Mouse (Mus musculus): ENCODE data around the gene Miga1.

The Miga1 gene

GRCm38 (mm10) chr3:152284759-152285158, 55.4 kb downstream of the Miga1 start:
- DNase-seq (ENCODE audit: low spot score): no peak

DNA sequence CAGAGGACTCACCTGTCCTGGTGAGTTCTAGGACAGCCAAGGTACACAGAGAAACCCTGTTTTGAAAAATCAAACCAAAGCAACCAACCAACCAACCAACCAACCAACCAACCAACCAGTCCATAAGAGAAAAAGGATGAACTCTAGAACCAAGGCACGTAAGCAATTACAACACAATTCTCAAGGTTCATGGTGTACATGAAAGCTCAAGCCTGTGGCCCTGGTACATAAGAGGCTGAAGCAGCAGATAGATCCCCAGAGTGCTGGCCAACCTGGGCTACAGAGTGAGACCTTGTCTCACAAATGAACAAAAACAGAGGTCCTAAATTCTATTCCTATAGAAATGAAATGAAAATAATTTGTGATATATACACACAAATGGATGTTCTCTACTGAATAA, 55.9 kb downstream of the Miga1 start:
- no peak for DNase-seq (ENCODE audit: low spot score)

DNA sequence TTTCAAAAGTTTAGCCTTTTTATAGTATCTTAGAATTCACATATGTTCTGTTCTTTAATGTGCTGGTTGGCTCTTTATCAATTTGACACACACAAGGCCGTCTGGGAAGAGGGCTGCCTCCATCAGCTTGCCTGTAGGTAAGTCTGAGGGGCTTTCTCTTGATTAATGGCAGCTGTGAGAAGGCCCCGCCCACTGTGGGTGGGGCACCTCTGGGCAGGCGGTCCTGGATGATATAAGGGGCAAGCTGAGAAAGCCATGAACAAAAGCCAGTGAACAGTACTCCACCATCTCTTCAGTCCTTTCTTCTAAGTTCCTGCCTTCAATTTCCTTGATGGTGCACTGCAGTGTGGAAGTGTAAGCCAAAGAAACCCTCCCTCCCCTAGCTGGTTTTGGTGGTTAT, 58.1 kb downstream of the Miga1 start:
- DNase-seq (ENCODE audit: low spot score): no peak

DNA sequence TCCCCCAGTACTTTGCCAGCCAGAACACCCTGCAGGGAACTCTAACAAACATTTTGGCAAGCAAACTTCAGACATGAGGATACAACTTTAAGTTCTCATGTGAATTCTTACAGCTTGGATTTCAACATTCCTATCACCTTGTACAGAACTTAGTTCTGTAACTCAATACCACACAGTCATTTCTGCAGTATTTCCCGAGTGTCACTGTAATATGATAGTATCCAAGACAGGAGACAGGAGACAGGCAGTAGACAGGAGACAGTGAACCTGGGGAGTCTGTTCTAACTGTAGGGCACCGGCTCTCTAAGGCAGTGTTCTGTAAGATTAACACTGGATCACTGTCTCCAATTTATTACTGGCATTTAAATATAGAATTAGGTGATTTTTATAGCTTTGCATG, 61.8 kb downstream of the Miga1 start:
- no peak for DNase-seq (ENCODE audit: low spot score)

GRCm38 (mm10) chr3:152277912-152278311, 62.3 kb downstream of the Miga1 start:
- no peak for DNase-seq (ENCODE audit: low spot score)

GRCm38 (mm10) chr3:152276935-152277334, 63.3 kb downstream of the Miga1 start:
- no peak for DNase-seq (ENCODE audit: low spot score)

DNA sequence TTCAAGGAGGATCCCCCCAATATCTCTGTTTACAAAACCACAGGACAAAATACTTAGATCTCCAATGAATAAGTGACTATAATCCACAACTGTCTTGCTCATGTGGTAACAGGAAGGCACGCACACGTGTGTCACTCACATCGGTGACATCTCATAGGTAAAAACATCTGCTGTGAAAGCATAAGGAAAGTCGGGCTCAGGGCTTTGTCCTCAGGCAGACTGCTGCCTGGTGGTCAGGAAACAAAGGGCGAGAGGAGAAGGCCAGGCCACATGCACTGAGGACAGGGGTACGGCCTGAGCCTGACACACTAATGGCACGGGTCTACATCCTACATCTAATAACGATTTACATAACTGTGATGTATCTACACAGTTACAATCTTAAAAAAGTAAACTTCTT, 65.2 kb downstream of the Miga1 start:
- DNase-seq (ENCODE audit: low spot score): no peak

- DNase-seq (ENCODE audit: low spot score): no peak
Measured at GRCm38 (mm10) chr3:152272974-152273685, 67.1 kb downstream of the Miga1 start.

DNA sequence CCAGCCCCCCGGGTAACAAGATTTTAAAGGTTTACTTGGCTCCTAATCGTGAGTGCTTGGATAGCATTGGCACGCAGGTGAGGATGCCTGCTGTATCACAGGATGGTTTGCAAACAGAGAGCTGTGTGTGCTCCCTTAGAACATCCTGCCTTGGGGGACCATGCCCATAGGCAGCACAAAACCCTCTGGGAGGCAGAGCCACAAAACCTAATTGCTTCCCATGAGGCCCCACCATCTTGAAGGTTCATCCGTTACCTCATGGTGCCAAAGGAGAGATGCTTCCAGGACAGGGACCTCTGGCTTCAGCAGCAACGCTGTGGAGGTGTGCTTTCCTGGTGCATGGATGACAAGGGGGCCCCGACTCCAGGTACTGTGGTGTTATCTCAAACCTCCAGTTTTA, 68.3 kb downstream of the Miga1 start:
- DNase-seq (ENCODE audit: low spot score): no peak

DNA sequence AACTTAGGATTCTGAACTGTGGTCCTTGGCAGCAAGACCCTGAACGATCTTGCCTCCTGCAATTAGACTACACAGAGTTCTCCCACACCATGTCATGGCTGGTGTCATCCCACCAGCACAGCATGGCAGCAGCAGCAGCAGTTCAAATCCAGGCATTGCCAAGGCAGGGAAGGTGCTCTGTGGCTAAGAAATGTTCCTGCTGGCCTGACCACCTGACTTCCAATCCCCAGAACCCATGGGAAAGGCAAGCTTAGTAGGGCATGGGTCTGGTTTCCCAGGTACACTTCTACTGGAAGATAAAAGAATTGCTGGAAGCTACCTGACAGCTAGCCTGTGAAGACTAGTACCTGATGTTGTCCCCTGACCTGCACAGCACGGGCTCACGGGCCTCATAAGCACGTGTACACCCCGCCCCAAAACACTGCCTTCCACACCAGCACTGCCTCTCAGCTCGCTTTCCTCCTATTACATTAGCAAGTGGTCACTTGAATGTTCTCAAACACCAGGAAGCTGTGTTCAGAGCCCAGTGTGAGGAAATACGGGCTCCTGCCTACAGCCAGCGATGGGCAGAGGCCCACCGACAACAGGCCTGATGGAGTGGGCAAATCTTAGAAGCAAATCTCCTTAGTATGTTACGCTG, 69.0 kb downstream of the Miga1 start:
- no peak for DNase-seq (ENCODE audit: low spot score)

DNA sequence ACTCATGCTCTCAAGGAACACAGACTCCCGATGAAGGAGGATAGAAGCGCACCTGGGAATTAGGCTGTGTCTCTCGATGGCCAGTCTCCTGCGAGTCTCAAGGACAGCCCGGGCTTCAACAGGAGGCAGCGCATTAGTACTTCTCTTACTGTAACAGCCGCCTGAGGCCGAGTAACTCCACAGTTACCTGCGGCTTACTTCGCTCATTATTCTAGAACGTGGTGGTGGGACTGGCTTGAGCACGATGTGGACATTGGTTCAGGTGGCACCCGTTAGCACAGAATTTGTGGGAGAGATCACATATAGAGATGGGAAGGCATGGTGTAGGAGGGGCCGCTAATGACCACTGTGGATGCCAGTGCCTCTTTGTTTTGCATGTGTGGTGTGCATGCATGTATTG, 72.1 kb downstream of the Miga1 start:
- DNase-seq (ENCODE audit: low spot score): no peak

GRCm38 (mm10) chr3:152266036-152266421, 74.2 kb downstream of the Miga1 start, which contains the start of gene Nexn:
Gene Nexn, minus strand, starts transcription at chr3:152266350.
- no peak for DNase-seq (ENCODE audit: low spot score)

DNA sequence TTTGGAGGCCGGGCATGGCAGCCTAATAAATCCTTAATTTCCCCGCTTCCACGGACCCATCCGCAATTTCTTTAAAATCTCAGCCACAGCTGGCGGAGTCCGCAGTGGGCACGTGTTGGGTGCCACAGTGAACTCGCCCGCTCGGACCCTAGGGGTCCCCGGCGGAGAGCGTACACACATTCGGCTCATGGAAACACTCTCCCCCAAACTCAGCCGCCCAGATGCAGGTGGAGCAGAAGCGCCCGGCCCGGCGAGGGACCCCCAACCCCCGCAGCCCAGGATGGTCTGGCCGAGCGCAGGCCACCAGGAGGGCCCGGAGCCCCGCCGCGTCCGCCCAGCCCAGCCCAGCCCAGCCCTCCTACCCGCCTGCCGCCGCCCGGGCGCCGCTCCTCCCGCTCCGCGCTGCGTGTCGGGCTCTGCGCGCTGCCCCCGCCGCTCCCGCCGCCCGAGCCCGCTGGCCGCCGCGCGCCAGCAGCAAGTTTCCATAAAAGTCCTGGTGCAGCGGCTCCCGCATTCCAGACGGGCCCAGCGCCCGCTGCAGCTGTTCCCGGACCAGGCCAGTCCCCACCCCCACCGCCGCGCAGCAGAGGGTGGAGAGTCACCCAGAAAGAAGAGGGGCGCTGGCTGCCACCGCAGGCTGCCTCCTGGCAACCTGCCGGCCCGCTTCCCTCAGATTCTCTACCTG, 74.7 kb downstream of the Miga1 start:
- peak; percentile 40 for DNase-seq (ENCODE audit: low spot score)

DNA sequence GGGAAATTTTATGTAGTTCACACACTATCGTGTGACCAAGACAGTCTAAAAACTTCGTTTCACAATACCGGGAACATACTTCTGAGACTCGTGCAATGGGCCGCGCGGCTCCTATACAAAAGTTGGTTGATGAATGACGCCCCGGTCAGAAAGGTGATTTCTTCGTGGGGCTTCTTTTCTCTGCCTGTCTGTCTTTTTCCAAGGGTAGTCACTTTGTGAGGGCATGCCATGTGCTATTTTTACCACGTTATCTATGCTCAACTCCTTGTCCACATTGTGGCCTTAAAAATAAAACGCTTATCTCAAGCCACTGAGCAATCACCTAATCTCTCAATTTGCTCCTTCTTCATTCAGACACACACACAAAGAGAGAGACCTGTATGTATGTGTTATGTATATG, 75.4 kb downstream of the Miga1 start:
- DNase-seq (ENCODE audit: low spot score): no peak

- DNase-seq (ENCODE audit: low spot score): no peak
Measured at GRCm38 (mm10) chr3:152264374-152264773, 75.8 kb downstream of the Miga1 start.

DNA sequence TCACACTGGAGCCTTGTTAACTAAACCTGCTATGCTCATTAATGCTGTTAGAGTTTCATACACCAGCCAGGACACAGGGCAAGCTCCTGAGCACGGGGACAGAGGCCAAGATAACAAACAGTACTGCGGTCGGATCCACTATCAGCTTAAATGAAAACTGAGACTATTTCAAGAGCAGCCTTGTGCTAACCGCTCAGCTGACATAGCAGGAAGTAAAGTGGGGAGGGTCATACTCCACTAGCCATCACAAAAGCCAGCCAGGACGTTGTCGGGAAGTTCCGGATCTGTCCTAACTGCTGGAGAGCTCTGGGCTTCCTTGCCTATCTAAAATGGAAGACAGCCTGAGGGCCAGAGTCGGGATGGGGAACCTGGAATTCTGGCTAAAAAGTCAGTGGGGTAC, 78.3 kb downstream of the Miga1 start:
- no peak for DNase-seq (ENCODE audit: low spot score)

DNA sequence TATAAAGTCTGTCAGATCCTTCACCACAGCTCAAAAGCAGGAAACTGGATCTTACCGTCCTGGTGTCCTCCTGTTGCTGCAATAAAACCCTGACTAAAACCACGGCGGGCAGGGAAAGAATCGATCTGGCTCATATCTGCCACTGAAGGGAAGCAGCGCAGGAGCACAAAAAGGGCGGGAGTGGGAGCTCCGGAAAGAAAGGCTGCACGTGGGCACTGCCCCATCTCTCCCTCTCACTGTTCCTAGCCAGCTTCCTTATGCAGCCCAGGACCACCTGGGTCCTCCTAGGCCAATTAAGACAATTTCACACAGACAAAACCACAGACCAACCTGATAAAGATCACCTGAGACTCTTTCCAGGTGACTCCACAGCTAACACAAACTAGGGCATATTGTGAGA, 78.8 kb downstream of the Miga1 start:
- no peak for DNase-seq (ENCODE audit: low spot score)

DNA sequence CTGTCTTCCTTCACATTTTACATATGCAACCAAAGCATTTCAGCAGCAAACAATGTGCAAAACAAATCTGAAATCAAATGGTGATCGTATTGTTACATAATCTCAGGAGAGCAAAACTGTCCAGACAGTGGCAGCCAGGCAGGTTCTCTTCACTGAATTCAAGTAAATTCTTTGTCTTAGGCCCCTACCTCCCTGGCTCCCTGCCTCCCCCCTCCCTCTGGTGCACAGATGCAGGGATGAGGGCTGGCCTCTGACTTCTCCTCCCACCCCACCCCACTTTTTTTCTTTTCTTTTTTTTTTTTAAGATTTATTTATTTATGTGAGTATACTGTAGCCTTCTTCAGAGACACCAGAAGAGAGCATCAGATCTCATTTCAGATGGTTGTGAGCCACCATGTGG, 79.8 kb downstream of the Miga1 start:
- no peak for DNase-seq (ENCODE audit: low spot score)

DNA sequence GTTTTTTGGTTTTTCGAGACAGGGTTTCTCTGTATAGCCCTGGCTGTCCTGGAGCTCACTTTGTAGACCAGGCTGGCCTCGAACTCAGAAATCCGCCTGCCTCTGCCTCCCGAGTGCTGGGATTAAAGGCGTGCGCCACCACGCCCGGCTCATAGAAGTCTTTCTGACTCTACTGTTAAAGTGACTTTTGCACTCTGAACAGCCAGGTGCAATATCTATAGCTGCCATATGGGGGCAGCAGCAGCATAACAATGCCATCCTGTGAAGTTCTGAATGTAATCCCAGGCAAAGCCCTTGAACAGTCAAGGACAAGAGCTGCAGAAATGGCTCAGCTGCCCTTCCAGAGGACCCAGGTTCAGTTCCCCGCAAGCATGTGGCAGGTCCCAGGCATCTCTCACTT, 80.8 kb downstream of the Miga1 start:
- DNase-seq (ENCODE audit: low spot score): peak; percentile 75

DNA sequence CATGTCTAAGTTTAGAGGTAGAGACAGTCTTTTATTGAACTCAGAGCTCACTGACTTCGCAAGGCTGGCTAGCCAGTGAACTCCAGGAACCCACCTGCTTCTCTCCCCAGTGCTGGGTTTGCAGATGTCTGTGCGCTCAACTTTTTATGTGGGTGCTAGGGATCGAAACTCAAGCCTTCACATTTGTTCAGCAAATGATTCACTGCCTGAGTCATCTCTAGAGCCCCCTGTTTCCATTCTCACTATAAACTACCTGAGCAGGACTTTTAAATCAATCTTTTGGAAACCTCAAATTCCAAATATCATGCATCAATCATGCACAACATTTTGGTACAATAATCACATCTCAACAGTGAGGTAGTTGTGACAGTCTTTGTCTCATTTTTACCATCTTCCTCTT, 82.7 kb downstream of the Miga1 start:
- no peak for DNase-seq (ENCODE audit: low spot score)

- DNase-seq (ENCODE audit: low spot score): no peak
Measured at GRCm38 (mm10) chr3:152250487-152250886, 89.7 kb downstream of the Miga1 start.

GRCm38 (mm10) chr3:152247708-152248107, 92.5 kb downstream of the Miga1 start:
- DNase-seq (ENCODE audit: low spot score): no peak

- peak; percentile 32 for DNase-seq (ENCODE audit: low spot score)
Measured at GRCm38 (mm10) chr3:152245273-152245910, 94.8 kb downstream of the Miga1 start.
